Mouse (Mus musculus) adrenal gland, adult (tissue): ENCODE measurements around the gene Vmn2r43.
"Not testable (repeated sequence)": the region's sequence is repeated elsewhere in the genome, so short reads cannot be mapped to it uniquely, and the experiment has no call there.

ENCODE experiments used
- DNase-seq, 2 experiments: peaks; one replicate each; pipeline ENCODE4 v3.0.0; 2022 to 2023; ENCODE audit warnings: low spot score in 1 of 2; ENCODE audit not compliant: inconsistent age in 2 of 2

Vmn2r43 gene

GRCm38 (mm10) chr7:8260499-8260898 lies at the start of gene Vmn2r43:
Gene Vmn2r43, minus strand, starts transcription at chr7:8260599.
- not testable (repeated sequence) for DNase-seq

- not testable (repeated sequence) for DNase-seq
Measured at GRCm38 (mm10) chr7:8200220-8200619, 60.2 kb downstream of the Vmn2r43 start, which contains the start of gene Vmn2r42. Gene Vmn2r42, minus strand, starts transcription at chr7:8200320.
